Mouse (Mus musculus) spleen, adult 2 months (tissue): ENCODE data around the gene Faap100. TPM values are rescaled to one million over a fixed set of nuclear protein-coding genes. Genes with fewer than 3 reads are reported as not detected.

Experiments used
- DNase-seq, 2 experiments: peaks; one replicate each; pipeline versions ENCODE4 v3.0.0 to v3.0.0-alpha.2; 2012 to 2021; ENCODE audit warnings: low spot score in 2 of 2, low read depth in 1 of 2
- H3K27ac ChIP-seq: fragments of 200-500 bp; 2 replicates; pipeline ENCODE4 v1.5.1; 2012; ENCODE audit warnings: low read length, inconsistent platforms; ENCODE audit not compliant: insufficient read depth
- H3K27me3 ChIP-seq: fragments of 200-500 bp; 2 replicates; pipeline ENCODE4 v1.6.1; 2012; ENCODE audit warnings: mild to moderate bottlenecking, moderate library complexity, low read length, inconsistent platforms; ENCODE audit not compliant: control insufficient read depth, insufficient read depth
- H3K36me3 ChIP-seq: fragments of 200-500 bp; 2 replicates; pipeline ENCODE4 v1.6.1; 2012; ENCODE audit warnings: mild to moderate bottlenecking, low read length, inconsistent platforms; ENCODE audit not compliant: control insufficient read depth, insufficient read depth
- H3K4me1 ChIP-seq: fragments of 200-500 bp; 2 replicates; pipeline ENCODE4 v1.6.1; 2011; ENCODE audit warnings: inconsistent platforms; ENCODE audit not compliant: control insufficient read depth, insufficient read depth, insufficient read length
- H3K4me3 ChIP-seq: fragments of 200-500 bp; 2 replicates; pipeline ENCODE4 v1.5.1; 2011; ENCODE audit warnings: mild to moderate bottlenecking, inconsistent platforms; ENCODE audit not compliant: insufficient read depth, insufficient read length; ENCODE audit errors: extremely low read depth
- CTCF ChIP-seq: fragments of 200-500 bp; IDR thresholded peaks from 2 replicates; pipeline ENCODE4 v1.5.1; 2011; ENCODE audit warnings: mild to moderate bottlenecking, inconsistent platforms; ENCODE audit not compliant: insufficient read depth, insufficient read length, insufficient replicate concordance; ENCODE audit errors: extremely low read depth
- POLR2A ChIP-seq: fragments of 200-500 bp; IDR thresholded peaks from 2 replicates; pipeline ENCODE4 v1.6.1; 2011; ENCODE audit warnings: low read depth, low read length, inconsistent platforms
- WGBS: fragments of 180-500 bp; shearing (Covaris S2); methylation state at CpG from one replicate; pipeline ENCODE4 v1.1.7; 2018; 5-methylcytosine and 5-hydroxymethylcytosine counted together
- polyA plus RNA-seq: library from polyadenylated mRNA; depleted of rRNA; stranded (reverse); fragments of >200 nt; gene quantifications from 2 replicates; pipeline ENCODE4 v1.2.3, GENCODE M21; 2012

The Faap100 gene
- polyA plus RNA-seq, 1 experiment: 36.5 TPM

DNA sequence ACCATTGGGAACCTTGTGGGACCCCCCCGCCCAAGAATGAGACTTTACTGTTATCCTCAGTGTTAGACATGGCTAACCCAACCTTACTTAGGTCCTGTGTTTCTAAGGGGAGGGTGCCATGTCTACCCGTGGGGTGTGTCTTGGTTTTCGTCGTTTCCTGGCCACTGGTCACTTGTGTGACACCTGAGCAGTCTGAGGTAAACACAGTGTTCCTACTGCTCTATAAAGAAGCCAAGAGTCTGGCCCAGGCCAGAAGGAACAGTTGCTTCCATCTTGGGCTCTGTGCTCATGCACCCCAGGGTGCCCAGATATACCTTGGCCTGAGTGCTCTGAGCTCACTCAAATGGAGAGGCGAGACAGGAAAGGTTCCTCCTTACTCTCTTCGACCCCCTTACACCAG is 15.7 kb downstream of the Faap100 start:
- no peaks in the 10 kb centered on the region for H3K27me3 ChIP-seq
- WGBS: 88% methylated on average over 6 of the region's 6 CpGs
- no peak for DNase-seq
- H3K4me3 ChIP-seq: no peak overlapping the region
- no peak overlapping the region for H3K27ac ChIP-seq
- H3K4me1 ChIP-seq: no peaks in the 10 kb centered on the region
- TF ChIP-seq POLR2A (no peak), CTCF (no peak)
- H3K36me3 ChIP-seq: no peaks in the 10 kb centered on the region

DNA sequence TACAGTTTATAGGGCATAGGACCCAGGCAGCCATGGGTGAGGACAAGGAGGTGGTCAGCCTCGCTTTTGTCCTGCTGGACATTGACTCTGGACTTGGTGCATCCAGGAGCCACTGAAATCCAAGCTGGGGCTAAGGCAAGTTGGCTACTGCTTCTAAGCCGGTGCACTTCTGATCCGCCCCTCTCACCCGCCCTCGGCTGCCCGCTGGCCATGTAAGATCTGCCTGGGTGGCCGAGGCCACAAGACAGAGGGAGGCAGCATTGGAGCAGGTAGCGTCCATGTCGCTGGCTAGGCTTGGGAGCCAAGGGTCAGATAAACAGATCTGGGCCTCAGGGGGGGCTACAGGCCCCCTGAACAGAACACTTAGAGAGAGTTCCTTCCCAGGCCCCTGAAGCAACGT is 17.3 kb downstream of the Faap100 start, which contains the start of gene Fscn2:
Fscn2 (plus strand) TSS at position 240 of the 400 bp plus-strand sequence.
- no peak for DNase-seq
- Histone ChIP-seq H3K27ac (no peak within 1 kb of the TSS), H3K27me3 (no peaks in the 10 kb centered on the region), H3K4me1 (no peaks in the 10 kb centered on the region), H3K36me3 (no peaks in the 10 kb centered on the region), H3K4me3 (no peak within 1 kb of the TSS)
- WGBS: 93% methylated on average over 10 of the region's 10 CpGs
- no peak for TF ChIP-seq CTCF
- TF ChIP-seq POLR2A: no peak

GRCm38 (mm10) chr11:120360755-120361154 is 17.8 kb downstream of the Faap100 start:
- TF ChIP-seq POLR2A: no peak
- no peak for TF ChIP-seq CTCF
- Histone ChIP-seq H3K4me1 (no peaks in the 10 kb centered on the region), H3K27me3 (no peaks in the 10 kb centered on the region), H3K27ac (no peak overlapping the region), H3K4me3 (no peak overlapping the region), H3K36me3 (no peaks in the 10 kb centered on the region)
- WGBS: 89% methylated on average over 5 of the region's 5 CpGs
- no peak for DNase-seq

DNA sequence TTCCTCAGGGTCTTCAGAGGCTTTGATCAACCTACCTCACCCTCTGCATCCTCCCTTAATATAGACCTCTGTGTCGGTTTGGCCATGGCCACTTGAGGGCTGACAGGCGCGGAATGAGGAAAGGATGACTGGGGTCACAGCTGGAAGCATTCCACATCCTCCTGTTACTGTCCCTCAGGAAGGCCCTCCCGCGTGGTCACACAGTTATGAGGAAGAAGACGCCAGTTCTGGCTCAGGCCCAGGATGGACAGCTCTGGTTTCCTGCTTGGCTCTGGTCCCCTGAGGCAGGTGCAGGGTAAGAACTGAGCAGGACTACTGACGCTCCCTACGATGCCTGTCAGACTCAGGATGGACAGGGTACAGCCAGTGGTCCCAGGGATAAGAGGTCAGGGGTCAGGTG is 18.5 kb downstream of the Faap100 start:
- H3K27me3 ChIP-seq: no peaks in the 10 kb centered on the region
- H3K4me3 ChIP-seq: no peak overlapping the region
- WGBS: 45% methylated on average over 8 of the region's 8 CpGs
- TF ChIP-seq POLR2A (no peak), CTCF (no peak)
- no peak for DNase-seq
- H3K4me1 ChIP-seq: no peaks in the 10 kb centered on the region
- no peaks in the 10 kb centered on the region for H3K36me3 ChIP-seq
- no peak overlapping the region for H3K27ac ChIP-seq

- no peak for TF ChIP-seq CTCF
- TF ChIP-seq POLR2A: no peak
Observed at GRCm38 (mm10) chr11:120359391-120359790, 19.2 kb downstream of the Faap100 start.

DNA sequence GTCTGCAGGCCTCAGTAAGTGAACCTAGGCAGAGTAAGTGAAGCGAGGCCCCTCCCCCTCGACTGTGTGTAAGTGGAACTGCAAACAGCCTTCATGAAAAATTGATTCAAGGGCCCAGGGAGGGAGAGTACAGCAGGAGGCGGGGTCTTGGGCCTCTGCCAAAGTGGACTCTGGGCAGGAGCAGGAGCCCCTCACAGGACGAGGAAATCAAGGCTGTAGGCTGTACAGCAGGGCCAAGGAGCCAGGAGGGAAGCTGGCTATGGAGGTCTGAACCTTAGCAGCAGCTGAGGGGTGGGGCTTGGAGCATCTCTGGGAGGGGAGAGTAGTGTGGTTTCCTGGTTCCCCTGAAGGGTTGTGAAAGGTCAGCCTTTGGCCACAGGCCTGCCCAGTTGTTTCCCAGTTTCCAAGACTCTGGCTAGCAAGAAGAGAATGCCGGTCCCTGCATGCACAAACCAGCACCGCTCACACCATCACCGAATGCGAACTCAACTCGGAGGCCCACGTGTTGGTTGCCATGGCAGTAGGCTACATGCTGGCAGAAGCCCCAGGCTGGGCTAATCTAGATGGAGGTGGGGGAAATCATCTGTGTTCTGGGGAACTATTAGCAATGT is 20.7 kb downstream of the Faap100 start:
- TF ChIP-seq CTCF (no peak), POLR2A (no peak)
- Histone ChIP-seq H3K27me3 (no peaks in the 10 kb centered on the region), H3K4me1 (no peaks in the 10 kb centered on the region; the same call in 1 of the 2 replicates), H3K4me3 (no peak overlapping the region), H3K27ac (no peak overlapping the region), H3K36me3 (no peaks in the 10 kb centered on the region)
- 35% methylated on average over 10 of the region's 10 CpGs for WGBS
- DNase-seq: no peak

More at GRCm38 (mm10) chr11:120359391-120359790, 19.2 kb downstream of the Faap100 start:
- H3K4me1 ChIP-seq: no peaks in the 10 kb centered on the region
- WGBS: 89% methylated on average over 6 of the region's 6 CpGs
- DNase-seq: no peak
- no peak overlapping the region for H3K27ac ChIP-seq
- H3K36me3 ChIP-seq: no peaks in the 10 kb centered on the region
- no peak overlapping the region for H3K4me3 ChIP-seq
- no peaks in the 10 kb centered on the region for H3K27me3 ChIP-seq

- Histone ChIP-seq H3K4me1 (no peaks in the 10 kb centered on the region; the same call in 1 of the 2 replicates), H3K4me3 (no peak overlapping the region), H3K36me3 (no peaks in the 10 kb centered on the region), H3K27me3 (no peaks in the 10 kb centered on the region), H3K27ac (no peak overlapping the region)
- TF ChIP-seq CTCF: no peak
- no peak for TF ChIP-seq POLR2A
- no peak for DNase-seq
- 92% methylated on average over 4 of the region's 4 CpGs for WGBS
Observed at GRCm38 (mm10) chr11:120356900-120357299, 21.7 kb downstream of the Faap100 start.
